Mouse (Mus musculus): ENCODE results near the gene Hdac9. TPM values are rescaled to one million over a fixed set of nuclear protein-coding genes. Genes with fewer than 3 reads are reported as not detected.

Hdac9 gene
- polyA plus RNA-seq, 1 experiment from 2014 or later: 10.9 TPM

DNA sequence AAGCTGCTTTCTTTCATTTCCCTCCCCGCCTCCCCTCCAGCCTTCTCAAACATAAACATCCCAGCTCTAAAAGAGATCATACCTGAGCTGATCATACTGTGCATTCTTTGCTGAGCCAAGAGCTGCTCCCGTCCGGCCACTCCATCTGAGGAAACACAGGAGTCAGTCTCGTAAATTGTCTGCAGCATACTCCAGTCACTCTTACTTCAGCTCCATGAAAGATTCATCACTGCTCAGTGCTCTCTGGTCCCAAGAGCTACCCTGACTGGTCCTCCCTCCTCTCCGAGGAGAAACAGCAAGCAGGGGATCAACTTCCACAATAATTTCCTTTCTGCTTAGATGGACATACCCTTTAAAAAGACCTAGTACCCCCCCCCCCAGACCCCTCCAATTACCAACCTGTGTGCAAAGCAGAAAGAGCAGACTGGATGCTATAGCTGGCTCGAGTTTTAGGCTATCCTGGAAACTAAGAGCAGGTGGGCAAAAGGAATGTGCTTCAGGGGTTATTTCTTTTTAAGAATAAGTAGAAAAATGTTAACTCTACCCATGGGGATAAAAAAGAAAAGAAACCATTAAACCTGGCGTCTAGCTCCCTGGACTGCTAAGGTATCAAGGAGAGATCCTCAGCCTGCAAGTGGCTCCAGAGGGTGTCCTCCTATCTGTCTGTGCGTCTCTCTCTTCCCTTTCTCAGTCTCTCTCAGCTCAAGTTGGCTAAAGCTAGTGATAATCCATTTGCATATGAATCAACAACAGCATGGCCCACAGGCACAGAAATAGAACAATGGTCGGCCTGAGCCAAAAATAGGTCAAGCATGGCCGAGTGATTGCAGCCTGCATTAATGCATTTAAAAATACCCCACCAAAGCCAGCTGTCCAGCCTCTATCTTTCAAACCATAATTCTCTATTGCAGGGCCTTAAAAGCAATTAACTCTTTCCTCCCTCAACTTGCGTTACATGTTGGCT is 388.4 kb downstream of the Hdac9 start:
- no peaks in the 10 kb centered on the region for H3K27me3 ChIP-seq (ENCODE audit: control insufficient read depth, insufficient read depth, low read length)
- peak; percentile 64 for DNase-seq (ENCODE audit: low spot score)
- WGBS: 11% methylated on average over 11 of the region's 11 CpGs
- peak overlapping the region; percentile 17; the same call in 1 of the 2 replicates for H3K4me3 ChIP-seq (ENCODE audit: low read depth, low read length)
- H3K9ac ChIP-seq (ENCODE audit: low read length): no peak overlapping the region
- ATAC-seq (ENCODE audit: insufficient read depth, low FRiP score, low TSS enrichment): peak; percentile 88
- H3K27ac ChIP-seq (ENCODE audit: low read depth, low read length): peak overlapping the region; percentile 42
- no peaks in the 10 kb centered on the region for H3K9me3 ChIP-seq (ENCODE audit: control insufficient read depth, low read length)
- H3K4me2 ChIP-seq (ENCODE audit: low read depth): peak overlapping the region; percentile 32
- H3K36me3 ChIP-seq (ENCODE audit: control insufficient read depth, insufficient read depth, low read length): no peaks in the 10 kb centered on the region
- H3K4me1 ChIP-seq (ENCODE audit: control insufficient read depth, insufficient read depth, low read length): no peaks in the 10 kb centered on the region

DNA sequence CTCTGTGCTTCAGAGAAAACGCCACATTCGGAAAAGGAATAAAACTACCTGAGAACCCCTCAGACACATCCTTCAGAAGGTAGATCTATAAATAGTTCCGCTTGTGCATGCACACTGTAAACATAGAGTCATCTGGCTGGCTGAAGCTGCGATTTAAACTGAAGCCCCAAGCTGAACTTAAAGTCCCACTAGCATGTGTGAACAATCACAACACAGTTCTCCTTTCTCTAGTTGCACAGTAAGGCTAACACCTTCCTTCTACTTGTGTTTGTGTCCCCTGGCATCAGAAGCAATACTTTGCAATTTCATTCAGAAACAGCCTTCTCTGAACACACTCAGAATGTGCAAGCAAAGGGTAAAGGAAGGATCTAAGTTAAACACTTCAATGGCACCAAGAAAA is 389.1 kb downstream of the Hdac9 start:
- no peaks in the 10 kb centered on the region for H3K9me3 ChIP-seq (ENCODE audit: control insufficient read depth, low read length)
- no peaks in the 10 kb centered on the region for H3K4me1 ChIP-seq (ENCODE audit: control insufficient read depth, insufficient read depth, low read length)
- no peak overlapping the region for H3K27ac ChIP-seq (ENCODE audit: low read depth, low read length)
- ATAC-seq (ENCODE audit: insufficient read depth, low FRiP score, low TSS enrichment) (no peak), DNase-seq (ENCODE audit: low spot score) (no peak)
- no peaks in the 10 kb centered on the region for H3K27me3 ChIP-seq (ENCODE audit: control insufficient read depth, insufficient read depth, low read length)
- H3K4me3 ChIP-seq (ENCODE audit: low read depth, low read length): peak overlapping the region; percentile 17; the same call in 1 of the 2 replicates
- 67% methylated on average over 4 of the region's 4 CpGs for WGBS
- no peak overlapping the region for H3K9ac ChIP-seq (ENCODE audit: low read length)
- H3K4me2 ChIP-seq (ENCODE audit: low read depth): peak overlapping the region; percentile 32
- H3K36me3 ChIP-seq (ENCODE audit: control insufficient read depth, insufficient read depth, low read length): no peaks in the 10 kb centered on the region

DNA sequence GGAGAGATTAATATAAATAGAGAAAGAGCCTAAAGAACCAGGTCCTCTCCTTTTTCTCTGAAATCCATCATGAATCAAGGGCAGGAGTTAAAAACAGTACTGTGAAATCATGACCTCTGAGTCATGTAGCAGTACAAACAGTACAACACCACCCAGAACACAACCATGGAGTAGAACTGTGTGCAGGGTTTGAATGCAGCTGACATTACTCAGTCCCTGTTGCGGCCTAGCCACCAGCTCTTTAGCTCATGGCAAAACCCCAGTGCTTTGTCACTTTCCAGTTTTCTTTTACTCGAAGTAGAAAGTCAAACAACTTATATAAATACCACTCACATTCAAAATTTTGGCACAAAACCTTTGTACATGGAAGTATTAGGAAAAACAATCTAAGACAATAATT is 395.4 kb downstream of the Hdac9 start:
- Histone ChIP-seq H3K27me3 (ENCODE audit: control insufficient read depth, insufficient read depth, low read length) (no peaks in the 10 kb centered on the region), H3K4me3 (ENCODE audit: low read depth, low read length) (no peak overlapping the region), H3K4me1 (ENCODE audit: control insufficient read depth, insufficient read depth, low read length) (no peaks in the 10 kb centered on the region), H3K27ac (ENCODE audit: low read depth, low read length) (no peak overlapping the region), H3K36me3 (ENCODE audit: control insufficient read depth, insufficient read depth, low read length) (no peaks in the 10 kb centered on the region), H3K4me2 (ENCODE audit: low read depth) (no peak overlapping the region), H3K9me3 (ENCODE audit: control insufficient read depth, low read length) (no peaks in the 10 kb centered on the region), H3K9ac (ENCODE audit: low read length) (no peak overlapping the region)
- ATAC-seq (ENCODE audit: insufficient read depth, low FRiP score, low TSS enrichment) (no peak), DNase-seq (ENCODE audit: low spot score) (no peak)
- 90% methylated on average over 2 of the region's 2 CpGs for WGBS

DNA sequence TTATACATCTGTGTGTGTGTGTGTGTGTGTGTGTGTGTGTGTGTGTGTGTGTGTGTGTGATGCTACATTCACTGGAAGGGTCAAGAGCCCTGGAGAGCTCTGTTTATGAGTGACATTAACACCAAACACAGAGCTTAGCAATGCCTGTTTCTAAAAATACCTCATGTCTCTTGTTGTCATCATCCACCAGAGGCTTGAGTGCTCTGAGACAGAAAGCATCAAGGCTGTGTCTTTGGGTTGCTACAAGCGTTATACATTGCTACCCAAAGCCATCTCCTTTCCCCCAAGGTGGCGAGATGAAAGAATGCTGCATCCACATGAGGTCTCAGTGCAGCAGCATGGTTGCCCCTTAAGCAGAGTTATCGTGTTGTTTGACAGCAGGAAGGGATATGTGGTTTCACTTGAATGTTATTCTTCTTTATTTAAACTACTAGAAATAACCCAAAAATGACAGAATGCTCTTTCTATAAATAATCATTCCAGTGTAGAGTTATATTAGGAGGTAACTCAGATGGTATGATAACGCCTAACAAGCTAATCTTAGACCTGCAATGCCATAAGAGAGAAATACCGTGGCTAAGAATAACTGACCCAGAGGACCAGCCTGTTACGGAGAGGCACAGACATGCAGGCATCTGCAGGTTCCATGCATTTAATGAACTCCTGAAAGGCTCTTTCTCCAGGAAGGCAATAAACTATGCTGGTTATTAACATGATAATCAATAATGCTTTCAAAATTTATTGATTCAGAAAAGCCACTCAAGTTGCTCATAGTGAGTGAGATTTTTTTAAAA is 399.9 kb downstream of the Hdac9 start:
- no peaks in the 10 kb centered on the region for H3K9me3 ChIP-seq (ENCODE audit: control insufficient read depth, low read length)
- no peak overlapping the region for H3K27ac ChIP-seq (ENCODE audit: low read depth, low read length)
- H3K9ac ChIP-seq (ENCODE audit: low read length): no peak overlapping the region
- DNase-seq (ENCODE audit: low spot score) (no peak), ATAC-seq (ENCODE audit: insufficient read depth, low FRiP score, low TSS enrichment) (no peak)
- no peak overlapping the region for H3K4me3 ChIP-seq (ENCODE audit: low read depth, low read length)
- no peaks in the 10 kb centered on the region for H3K27me3 ChIP-seq (ENCODE audit: control insufficient read depth, insufficient read depth, low read length)
- no peak overlapping the region for H3K4me2 ChIP-seq (ENCODE audit: low read depth)
- H3K4me1 ChIP-seq (ENCODE audit: control insufficient read depth, insufficient read depth, low read length): no peaks in the 10 kb centered on the region
- no peaks in the 10 kb centered on the region for H3K36me3 ChIP-seq (ENCODE audit: control insufficient read depth, insufficient read depth, low read length)
- WGBS: 67% methylated on average over 6 of the region's 6 CpGs

DNA sequence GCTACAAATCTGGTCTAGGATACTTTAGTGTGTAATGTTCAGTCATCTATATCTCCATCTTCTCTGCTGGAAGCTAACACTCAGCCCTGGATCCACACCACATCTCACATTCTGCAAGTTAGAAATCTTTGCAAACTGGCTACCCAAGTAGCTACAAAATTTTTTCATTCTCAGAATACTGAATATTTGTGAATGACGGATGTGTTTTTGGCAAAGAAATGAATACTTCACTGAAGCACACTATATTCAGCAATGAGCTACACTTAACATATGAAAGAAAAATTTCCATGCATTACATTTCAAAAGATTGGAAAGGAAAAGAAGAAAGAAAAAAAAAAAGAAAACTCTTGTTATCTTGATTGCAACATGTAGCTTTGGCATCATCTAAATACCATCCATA is 410.6 kb downstream of the Hdac9 start:
- DNase-seq (ENCODE audit: low spot score) (no peak), ATAC-seq (ENCODE audit: insufficient read depth, low FRiP score, low TSS enrichment) (no peak)
- no peaks in the 10 kb centered on the region for H3K9me3 ChIP-seq (ENCODE audit: control insufficient read depth, low read length)
- no peaks in the 10 kb centered on the region for H3K27me3 ChIP-seq (ENCODE audit: control insufficient read depth, insufficient read depth, low read length)
- WGBS: 98% methylated on average over 1 of the region's 1 CpGs
- H3K36me3 ChIP-seq (ENCODE audit: control insufficient read depth, insufficient read depth, low read length): no peaks in the 10 kb centered on the region
- no peaks in the 10 kb centered on the region for H3K4me1 ChIP-seq (ENCODE audit: control insufficient read depth, insufficient read depth, low read length)
- no peak overlapping the region for H3K4me3 ChIP-seq (ENCODE audit: low read depth, low read length)
- no peak overlapping the region for H3K4me2 ChIP-seq (ENCODE audit: low read depth)
- no peak overlapping the region for H3K9ac ChIP-seq (ENCODE audit: low read length)
- H3K27ac ChIP-seq (ENCODE audit: low read depth, low read length): no peak overlapping the region

DNA sequence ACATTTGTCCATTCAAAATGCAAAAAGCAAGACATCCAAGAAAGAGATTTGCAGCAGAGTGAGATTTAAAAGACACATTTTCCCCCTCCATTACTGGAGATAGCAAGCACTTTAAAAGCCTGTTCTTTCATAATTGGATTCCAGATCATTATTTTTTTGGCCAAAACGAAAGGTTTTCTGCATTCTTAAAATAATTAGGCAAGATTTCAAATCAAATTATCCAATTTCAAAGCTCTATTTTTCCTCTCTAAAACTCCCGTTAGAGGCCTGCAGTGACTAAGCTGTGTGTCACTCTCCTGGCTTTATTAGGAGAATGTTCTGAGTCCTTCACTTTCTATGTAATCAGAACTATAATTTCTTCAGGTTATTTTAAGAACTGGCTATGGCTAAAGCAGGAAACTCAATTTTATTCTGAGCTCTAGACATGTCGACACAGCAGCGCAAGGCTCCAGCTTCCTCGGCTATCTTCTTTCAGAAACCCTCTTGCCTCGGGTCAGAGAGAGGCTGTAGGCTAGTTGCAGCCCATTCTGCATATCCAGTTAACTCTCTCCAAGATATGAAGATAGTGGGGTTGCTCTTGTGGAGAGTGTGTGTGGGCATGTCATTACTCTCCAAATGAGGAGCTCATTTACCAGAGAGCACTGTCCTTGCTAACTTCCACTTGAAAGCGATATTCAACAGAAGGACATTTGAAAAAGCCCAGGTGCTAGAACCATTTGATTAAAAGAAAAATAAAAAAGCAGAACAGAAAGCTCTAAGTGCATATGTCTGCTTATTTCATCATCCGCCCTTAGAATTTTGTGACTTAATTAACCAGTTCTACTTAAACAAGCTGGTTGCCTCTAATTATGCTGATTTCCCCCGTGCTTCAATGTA is 417.9 kb downstream of the Hdac9 start:
- H3K27me3 ChIP-seq (ENCODE audit: control insufficient read depth, insufficient read depth, low read length): no peaks in the 10 kb centered on the region
- DNase-seq (ENCODE audit: low spot score) (no peak), ATAC-seq (ENCODE audit: insufficient read depth, low FRiP score, low TSS enrichment) (no peak)
- H3K36me3 ChIP-seq (ENCODE audit: control insufficient read depth, insufficient read depth, low read length): no peaks in the 10 kb centered on the region
- no peak overlapping the region for H3K9ac ChIP-seq (ENCODE audit: low read length)
- no peak overlapping the region for H3K4me2 ChIP-seq (ENCODE audit: low read depth)
- WGBS: 79% methylated on average over 9 of the region's 9 CpGs
- no peak overlapping the region for H3K27ac ChIP-seq (ENCODE audit: low read depth, low read length)
- H3K4me1 ChIP-seq (ENCODE audit: control insufficient read depth, insufficient read depth, low read length): no peaks in the 10 kb centered on the region
- no peaks in the 10 kb centered on the region for H3K9me3 ChIP-seq (ENCODE audit: control insufficient read depth, low read length)
- H3K4me3 ChIP-seq (ENCODE audit: low read depth, low read length): no peak overlapping the region

- no peak for DNase-seq (ENCODE audit: low spot score)
- no peak for ATAC-seq (ENCODE audit: insufficient read depth, low FRiP score, low TSS enrichment)
- H3K27me3 ChIP-seq (ENCODE audit: control insufficient read depth, insufficient read depth, low read length): no peaks in the 10 kb centered on the region
- H3K4me2 ChIP-seq (ENCODE audit: low read depth): no peak overlapping the region
- WGBS: 78% methylated on average over 8 of the region's 8 CpGs
- H3K4me3 ChIP-seq (ENCODE audit: low read depth, low read length): no peak overlapping the region
- H3K9me3 ChIP-seq (ENCODE audit: control insufficient read depth, low read length): no peaks in the 10 kb centered on the region
- no peaks in the 10 kb centered on the region for H3K36me3 ChIP-seq (ENCODE audit: control insufficient read depth, insufficient read depth, low read length)
- H3K9ac ChIP-seq (ENCODE audit: low read length): no peak overlapping the region
- H3K4me1 ChIP-seq (ENCODE audit: control insufficient read depth, insufficient read depth, low read length): no peaks in the 10 kb centered on the region
- H3K27ac ChIP-seq (ENCODE audit: low read depth, low read length): no peak overlapping the region
These were observed 418.6 kb downstream of the Hdac9 start for GRCm38 (mm10) chr12:34498331-34498730.

GRCm38 (mm10) chr12:34497702-34498101 is 419.2 kb downstream of the Hdac9 start:
- no peak overlapping the region for H3K9ac ChIP-seq (ENCODE audit: low read length)
- no peaks in the 10 kb centered on the region for H3K27me3 ChIP-seq (ENCODE audit: control insufficient read depth, insufficient read depth, low read length)
- ATAC-seq (ENCODE audit: insufficient read depth, low FRiP score, low TSS enrichment): no peak
- H3K27ac ChIP-seq (ENCODE audit: low read depth, low read length): no peak overlapping the region
- no peak overlapping the region for H3K4me3 ChIP-seq (ENCODE audit: low read depth, low read length)
- no peak for DNase-seq (ENCODE audit: low spot score)
- no peaks in the 10 kb centered on the region for H3K36me3 ChIP-seq (ENCODE audit: control insufficient read depth, insufficient read depth, low read length)
- no peaks in the 10 kb centered on the region for H3K4me1 ChIP-seq (ENCODE audit: control insufficient read depth, insufficient read depth, low read length)
- 86% methylated on average over 3 of the region's 3 CpGs for WGBS
- no peaks in the 10 kb centered on the region for H3K9me3 ChIP-seq (ENCODE audit: control insufficient read depth, low read length)
- H3K4me2 ChIP-seq (ENCODE audit: low read depth): no peak overlapping the region

Data from neural tube, embryonic 11.5 days (tissue).